Mouse (Mus musculus): Measurements from ENCODE around the gene Cmc2. TPM values are rescaled to one million over a fixed set of nuclear protein-coding genes. Genes with fewer than 3 reads are reported as not detected.

Gene Cmc2
- polyA plus RNA-seq, 1 experiment from 2014 or later = 86.6 TPM

- 65% methylated on average over 2 of the region's 2 CpGs for WGBS
Measured at GRCm38 (mm10) chr8:116872761-116873342, 48.4 kb downstream of the Cmc2 start.

GRCm38 (mm10) chr8:116868699-116869098 lies 52.6 kb downstream of the Cmc2 start:
- no peak overlapping the region for H3K4me2 ChIP-seq
- H3K4me3 ChIP-seq = no peak overlapping the region
- H3K27ac ChIP-seq = no peak overlapping the region
- no peak overlapping the region for H3K9ac ChIP-seq
- peaks cover 6% of the 10 kb centered on the region for H3K27me3 ChIP-seq
- H3K9me3 ChIP-seq = no peaks in the 10 kb centered on the region
- peaks cover under 1% of the 10 kb centered on the region for H3K4me1 ChIP-seq
- 24% methylated on average over 4 of the region's 4 CpGs for WGBS
- no peaks in the 10 kb centered on the region for H3K36me3 ChIP-seq
- no peak for ATAC-seq (ENCODE audit: borderline replicate concordance, extremely low read depth, low FRiP score, low TSS enrichment)

More at GRCm38 (mm10) chr8:116872761-116873342, 48.4 kb downstream of the Cmc2 start:
- no peak for ATAC-seq (ENCODE audit: borderline replicate concordance, extremely low read depth, low FRiP score, low TSS enrichment)
- Histone ChIP-seq H3K9me3 (no peaks in the 10 kb centered on the region), H3K9ac (no peak overlapping the region), H3K36me3 (no peaks in the 10 kb centered on the region), H3K4me2 (no peak overlapping the region), H3K27ac (no peak overlapping the region), H3K4me3 (no peak overlapping the region), H3K4me1 (no peaks in the 10 kb centered on the region), H3K27me3 (no peaks in the 10 kb centered on the region)

DNA sequence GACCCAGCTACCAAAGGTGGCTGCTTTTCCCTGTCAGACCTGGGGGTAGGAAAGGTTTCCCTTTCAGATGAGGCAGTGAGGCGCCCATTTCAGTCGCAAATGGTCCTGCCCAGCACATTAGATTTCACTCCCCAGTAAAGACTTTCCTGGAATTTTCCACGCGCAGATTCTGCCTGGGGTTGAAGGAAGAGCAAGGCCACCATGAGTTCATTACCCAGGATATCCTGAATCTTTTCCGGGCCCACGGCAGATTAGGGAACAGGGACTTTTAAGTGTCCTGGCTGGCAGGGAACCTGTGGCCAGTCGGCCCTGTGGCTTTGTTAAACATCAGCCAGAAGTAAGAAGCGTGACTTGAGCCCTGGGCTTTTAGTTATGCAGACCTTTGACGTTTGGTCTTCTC lies 53.9 kb downstream of the Cmc2 start:
- 59% methylated on average over 9 of the region's 9 CpGs for WGBS
- Histone ChIP-seq H3K27me3 (peaks cover 13% of the 10 kb centered on the region), H3K27ac (no peak overlapping the region), H3K9me3 (no peaks in the 10 kb centered on the region), H3K4me3 (no peak overlapping the region), H3K36me3 (no peaks in the 10 kb centered on the region), H3K4me2 (no peak overlapping the region), H3K9ac (no peak overlapping the region), H3K4me1 (peaks cover 7% of the 10 kb centered on the region)
- ATAC-seq (ENCODE audit: borderline replicate concordance, extremely low read depth, low FRiP score, low TSS enrichment) = no peak

DNA sequence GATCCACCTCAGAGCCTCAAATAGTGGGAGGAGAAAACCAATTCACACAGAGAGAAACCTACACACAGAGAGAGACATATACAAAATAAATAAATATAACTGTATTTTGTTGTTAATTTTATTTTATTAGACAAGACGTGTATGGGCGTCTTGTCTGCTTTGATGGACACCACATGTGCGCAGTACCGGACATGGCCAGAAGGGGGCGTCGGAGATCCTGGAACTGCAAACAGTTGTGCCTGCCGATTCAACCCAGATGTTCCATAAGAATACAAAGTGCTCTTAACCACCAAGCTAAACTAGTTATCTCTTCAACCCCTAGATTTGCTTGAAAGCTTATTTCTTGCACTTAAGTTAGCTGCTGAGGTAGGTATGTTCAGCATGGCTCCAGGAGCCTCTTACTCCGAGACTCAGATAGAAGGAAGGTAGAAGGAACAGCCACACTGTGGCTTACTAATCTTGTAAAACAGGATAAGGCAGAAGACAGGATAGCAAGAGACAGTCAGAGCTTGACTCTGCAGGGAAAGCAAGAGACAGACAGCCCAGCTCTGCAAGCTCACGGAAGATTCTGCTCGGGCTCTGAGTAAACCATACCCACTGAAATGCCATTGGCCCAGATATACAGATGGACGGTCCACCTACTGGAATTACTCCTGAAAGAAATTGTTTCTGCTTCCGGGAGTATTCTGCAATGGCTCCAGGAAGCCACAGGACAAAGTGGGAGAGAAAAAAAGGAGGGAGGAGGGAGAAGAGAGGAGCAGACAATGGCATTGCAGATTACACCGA lies 54.9 kb downstream of the Cmc2 start:
- H3K4me2 ChIP-seq = no peak overlapping the region
- no peaks in the 10 kb centered on the region for H3K36me3 ChIP-seq
- H3K4me1 ChIP-seq = peaks cover 7% of the 10 kb centered on the region
- no peak overlapping the region for H3K9ac ChIP-seq
- H3K27me3 ChIP-seq = peaks cover 16% of the 10 kb centered on the region
- WGBS = 63% methylated on average over 13 of the region's 13 CpGs
- H3K27ac ChIP-seq = no peak overlapping the region
- no peak for ATAC-seq (ENCODE audit: borderline replicate concordance, extremely low read depth, low FRiP score, low TSS enrichment)
- no peak overlapping the region for H3K4me3 ChIP-seq
- H3K9me3 ChIP-seq = no peaks in the 10 kb centered on the region

GRCm38 (mm10) chr8:116864514-116864913 lies 56.7 kb downstream of the Cmc2 start:
- Histone ChIP-seq H3K4me2 (no peak overlapping the region), H3K9ac (no peak overlapping the region), H3K4me3 (no peak overlapping the region), H3K36me3 (no peaks in the 10 kb centered on the region), H3K4me1 (peaks cover 7% of the 10 kb centered on the region), H3K9me3 (no peaks in the 10 kb centered on the region), H3K27me3 (peaks cover 16% of the 10 kb centered on the region), H3K27ac (no peak overlapping the region)
- no peak for ATAC-seq (ENCODE audit: borderline replicate concordance, extremely low read depth, low FRiP score, low TSS enrichment)
- 88% methylated on average over 3 of the region's 3 CpGs for WGBS

- no peak overlapping the region for H3K4me3 ChIP-seq
- no peaks in the 10 kb centered on the region for H3K36me3 ChIP-seq
- H3K4me1 ChIP-seq = peaks cover 7% of the 10 kb centered on the region
- H3K4me2 ChIP-seq = no peak overlapping the region
- no peak for ATAC-seq (ENCODE audit: borderline replicate concordance, extremely low read depth, low FRiP score, low TSS enrichment)
- peaks cover 16% of the 10 kb centered on the region for H3K27me3 ChIP-seq
- no peak overlapping the region for H3K27ac ChIP-seq
- no peak overlapping the region for H3K9ac ChIP-seq
- WGBS = 46% methylated on average over 9 of the region's 9 CpGs
- H3K9me3 ChIP-seq = no peaks in the 10 kb centered on the region
Measured at GRCm38 (mm10) chr8:116864022-116864387, 57.2 kb downstream of the Cmc2 start.

DNA sequence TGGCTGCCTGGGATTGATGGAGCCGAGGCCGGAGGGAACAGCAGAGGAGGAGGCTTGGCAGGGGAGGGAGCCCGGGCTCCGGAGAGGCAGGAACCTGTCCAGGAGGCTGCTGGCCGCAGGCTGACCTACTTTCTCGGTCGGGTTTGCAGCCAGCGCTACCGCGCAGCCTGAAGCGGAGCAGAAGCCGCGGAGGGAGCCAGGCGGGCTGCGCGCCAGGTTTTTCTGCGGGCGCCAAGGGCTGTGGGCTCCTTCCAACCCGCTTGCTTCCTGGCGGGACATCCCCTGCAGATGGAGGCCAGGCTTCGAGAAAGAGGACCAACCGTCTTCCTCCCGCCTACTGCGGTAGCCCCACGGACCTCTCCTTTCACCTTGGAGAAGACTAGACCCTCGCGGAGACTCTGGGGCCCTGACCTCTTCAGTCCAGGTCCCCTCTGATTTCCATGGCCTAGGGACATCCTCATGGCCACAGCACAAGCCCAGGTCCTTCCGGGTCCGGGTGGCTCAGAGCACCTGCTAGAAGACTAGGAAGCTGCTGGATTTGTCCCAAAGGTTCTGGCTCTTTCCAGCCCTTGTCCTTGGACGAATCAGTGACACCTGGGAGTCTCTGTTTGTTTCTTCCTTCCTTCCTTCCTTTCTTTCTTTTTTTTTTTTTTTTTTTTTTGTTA lies 57.8 kb downstream of the Cmc2 start:
- Histone ChIP-seq H3K4me3 (peak overlapping the region; percentile 25), H3K27ac (no peak overlapping the region), H3K36me3 (no peaks in the 10 kb centered on the region), H3K4me2 (peak overlapping the region; percentile 60), H3K9ac (peak overlapping the region; percentile 25; the same call in 1 of the 2 replicates), H3K4me1 (peaks cover 7% of the 10 kb centered on the region), H3K9me3 (no peaks in the 10 kb centered on the region), H3K27me3 (peaks cover 16% of the 10 kb centered on the region)
- ATAC-seq (ENCODE audit: borderline replicate concordance, extremely low read depth, low FRiP score, low TSS enrichment) = peak; percentile 73; the same call in 1 of the 2 replicates
- WGBS = 3% methylated on average over 30 of the region's 30 CpGs

DNA sequence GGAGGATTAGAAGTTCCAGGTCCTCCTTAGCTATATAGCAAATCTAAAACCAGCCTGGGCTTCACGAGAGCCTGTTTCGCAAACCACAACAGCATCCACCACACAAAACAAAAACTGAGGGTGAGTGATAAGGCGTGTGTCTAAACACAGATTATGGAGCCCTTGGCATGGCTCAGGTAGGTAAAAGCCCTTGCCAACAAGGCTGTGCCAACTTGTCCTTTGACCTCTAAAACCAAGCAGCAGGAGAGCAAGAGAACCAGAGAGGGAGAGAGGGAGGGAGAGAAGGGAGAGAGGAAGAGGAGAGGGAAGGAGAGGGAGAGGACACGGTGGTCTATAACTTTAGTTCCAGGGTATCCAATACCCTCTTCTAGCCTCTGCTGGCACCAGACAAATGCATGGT lies 59.1 kb downstream of the Cmc2 start:
- H3K36me3 ChIP-seq = no peaks in the 10 kb centered on the region
- no peak overlapping the region for H3K9ac ChIP-seq
- 77% methylated on average over 4 of the region's 4 CpGs for WGBS
- H3K27ac ChIP-seq = no peak overlapping the region
- no peak overlapping the region for H3K4me3 ChIP-seq
- H3K4me2 ChIP-seq = no peak overlapping the region
- H3K4me1 ChIP-seq = peaks cover 7% of the 10 kb centered on the region
- H3K9me3 ChIP-seq = no peaks in the 10 kb centered on the region
- peaks cover 16% of the 10 kb centered on the region for H3K27me3 ChIP-seq
- ATAC-seq (ENCODE audit: borderline replicate concordance, extremely low read depth, low FRiP score, low TSS enrichment) = no peak

DNA sequence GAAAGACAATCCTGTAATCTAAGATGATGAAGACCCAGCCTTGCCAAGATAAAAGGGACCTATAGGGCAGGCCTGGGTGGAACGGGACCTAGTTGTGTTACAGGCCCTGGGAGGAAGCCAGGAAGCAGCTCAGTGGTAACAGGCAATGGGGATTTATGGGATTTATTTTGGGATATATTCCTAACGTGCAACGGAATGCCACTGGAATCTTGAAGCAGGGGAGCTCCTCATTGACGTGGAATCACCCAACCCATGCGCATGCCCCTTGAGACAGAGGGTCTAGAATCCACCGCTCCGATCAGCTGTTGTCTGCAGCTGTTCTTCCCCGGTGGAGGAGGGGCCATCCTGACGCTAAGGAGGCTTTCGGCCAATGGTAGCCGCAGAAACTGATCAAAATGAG lies 69.2 kb downstream of the Cmc2 start:
- WGBS = 79% methylated on average over 11 of the region's 11 CpGs
- Histone ChIP-seq H3K9me3 (no peaks in the 10 kb centered on the region), H3K9ac (no peak overlapping the region), H3K36me3 (no peaks in the 10 kb centered on the region), H3K4me1 (no peaks in the 10 kb centered on the region), H3K27me3 (no peaks in the 10 kb centered on the region), H3K4me3 (no peak overlapping the region), H3K4me2 (no peak overlapping the region), H3K27ac (no peak overlapping the region)
- no peak for ATAC-seq (ENCODE audit: borderline replicate concordance, extremely low read depth, low FRiP score, low TSS enrichment)

- Histone ChIP-seq H3K4me3 (no peak overlapping the region), H3K9ac (no peak overlapping the region), H3K4me2 (no peak overlapping the region), H3K9me3 (no peaks in the 10 kb centered on the region), H3K27ac (no peak overlapping the region), H3K36me3 (no peaks in the 10 kb centered on the region), H3K4me1 (no peaks in the 10 kb centered on the region), H3K27me3 (no peaks in the 10 kb centered on the region)
- no peak for ATAC-seq (ENCODE audit: borderline replicate concordance, extremely low read depth, low FRiP score, low TSS enrichment)
- 79% methylated on average over 3 of the region's 3 CpGs for WGBS
Measured at GRCm38 (mm10) chr8:116848042-116848441, 73.2 kb downstream of the Cmc2 start.

DNA sequence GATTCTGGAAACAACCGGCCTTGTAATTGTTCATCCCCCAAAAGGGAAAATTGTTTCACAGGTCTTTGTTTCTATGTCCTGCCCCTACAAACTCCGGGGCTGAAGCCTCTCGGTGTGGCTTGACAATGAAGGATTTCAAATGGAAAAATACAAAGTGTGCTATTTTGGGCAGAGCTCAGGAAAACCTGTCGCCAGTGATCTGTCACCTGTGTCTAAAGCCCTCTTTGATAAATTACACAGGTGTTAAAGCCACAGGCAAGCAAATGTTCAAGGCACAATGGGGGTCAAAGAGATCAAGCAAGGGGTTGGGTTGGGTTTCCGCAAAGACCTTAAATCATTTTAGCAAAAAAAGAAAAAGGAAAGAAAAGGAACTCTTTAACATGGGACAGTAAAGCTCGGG lies 78.6 kb downstream of the Cmc2 start:
- Histone ChIP-seq H3K4me1 (no peaks in the 10 kb centered on the region), H3K9me3 (no peaks in the 10 kb centered on the region), H3K4me3 (no peak overlapping the region), H3K36me3 (no peaks in the 10 kb centered on the region), H3K4me2 (no peak overlapping the region), H3K27ac (no peak overlapping the region), H3K9ac (no peak overlapping the region), H3K27me3 (no peaks in the 10 kb centered on the region)
- ATAC-seq (ENCODE audit: borderline replicate concordance, extremely low read depth, low FRiP score, low TSS enrichment) = no peak
- WGBS = 66% methylated on average over 6 of the region's 6 CpGs
